Mouse (Mus musculus): ENCODE measurements around the gene Ctnnb1. TPM values are rescaled to one million over a fixed set of nuclear protein-coding genes. Genes with fewer than 3 reads are reported as not detected.

Ctnnb1 gene
- polyA plus RNA-seq (2012; rRNA removed): 115 and 117 TPM in 2 replicates

- no peak for DNase-seq
Observed at GRCm38 (mm10) chr9:120929081-120929480, at the start of gene Ctnnb1. Gene Ctnnb1 (plus strand): TSS chr9:120929216.

GRCm38 (mm10) chr9:120880286-120880685 lies 48.7 kb upstream of the Ctnnb1 start:
- TF ChIP-seq POLR2A (IDR thresholded peaks at IDR 0.05; ENCODE audit: control insufficient read depth, extremely low read depth, insufficient read depth, low read length, poor library complexity): no peak
- no peak for TF ChIP-seq CTCF (IDR thresholded peaks at IDR 0.05; ENCODE audit: borderline replicate concordance, control insufficient read depth, extremely low read depth, insufficient read depth, low read length, poor library complexity)
- Histone ChIP-seq H3K4me3 (ENCODE audit: control insufficient read depth, insufficient read depth, low read length) (no peak overlapping the region), H3K4me1 (replicated peaks; ENCODE audit: control insufficient read depth, insufficient read depth, low read length) (no peaks in the 10 kb centered on the region), H3K36me3 (ENCODE audit: control insufficient read depth, insufficient read depth, low read length) (no peaks in the 10 kb centered on the region), H3K27ac (ENCODE audit: control insufficient read depth, insufficient read depth, low read length) (no peak overlapping the region), H3K27me3 (ENCODE audit: control insufficient read depth, insufficient read depth, low read length) (no peaks in the 10 kb centered on the region)
- WGBS: 94% methylated on average over 9 of the region's 9 CpGs
- DNase-seq: no peak

More at GRCm38 (mm10) chr9:120929081-120929480, at the start of gene Ctnnb1:
- Histone ChIP-seq H3K4me1 (replicated peaks; ENCODE audit: control insufficient read depth, insufficient read depth, low read length) (peaks cover 3% of the 10 kb centered on the region; the same call in 1 of the 2 replicates), H3K27ac (ENCODE audit: control insufficient read depth, insufficient read depth, low read length) (no peak within 1 kb of the TSS), H3K27me3 (ENCODE audit: control insufficient read depth, insufficient read depth, low read length) (no peaks in the 10 kb centered on the region), H3K4me3 (ENCODE audit: control insufficient read depth, insufficient read depth, low read length) (no peak within 1 kb of the TSS), H3K36me3 (ENCODE audit: control insufficient read depth, insufficient read depth, low read length) (no peaks in the 10 kb centered on the region)
- TF ChIP-seq POLR2A (IDR thresholded peaks at IDR 0.05; ENCODE audit: control insufficient read depth, extremely low read depth, insufficient read depth, low read length, poor library complexity): no peak
- no peak for TF ChIP-seq CTCF (IDR thresholded peaks at IDR 0.05; ENCODE audit: borderline replicate concordance, control insufficient read depth, extremely low read depth, insufficient read depth, low read length, poor library complexity)
- 95% methylated on average over 11 of the region's 11 CpGs for WGBS

- no peaks in the 10 kb centered on the region for H3K4me1 ChIP-seq (replicated peaks; ENCODE audit: control insufficient read depth, insufficient read depth, low read length)
- DNase-seq: no peak
- no peak overlapping the region for H3K27ac ChIP-seq (ENCODE audit: control insufficient read depth, insufficient read depth, low read length)
- H3K4me3 ChIP-seq (ENCODE audit: control insufficient read depth, insufficient read depth, low read length): no peak overlapping the region
- H3K36me3 ChIP-seq (ENCODE audit: control insufficient read depth, insufficient read depth, low read length): no peaks in the 10 kb centered on the region
- TF ChIP-seq POLR2A (IDR thresholded peaks at IDR 0.05; ENCODE audit: control insufficient read depth, extremely low read depth, insufficient read depth, low read length, poor library complexity) (no peak), CTCF (IDR thresholded peaks at IDR 0.05; ENCODE audit: borderline replicate concordance, control insufficient read depth, extremely low read depth, insufficient read depth, low read length, poor library complexity) (no peak)
- no peaks in the 10 kb centered on the region for H3K27me3 ChIP-seq (ENCODE audit: control insufficient read depth, insufficient read depth, low read length)
- 95% methylated on average over 15 of the region's 15 CpGs for WGBS
Observed at GRCm38 (mm10) chr9:120881121-120881520, 47.9 kb upstream of the Ctnnb1 start.

GRCm38 (mm10) chr9:120881839-120882238 lies 47.2 kb upstream of the Ctnnb1 start:
- DNase-seq: no peak
- no peak for TF ChIP-seq POLR2A (IDR thresholded peaks at IDR 0.05; ENCODE audit: control insufficient read depth, extremely low read depth, insufficient read depth, low read length, poor library complexity)
- no peak for TF ChIP-seq CTCF (IDR thresholded peaks at IDR 0.05; ENCODE audit: borderline replicate concordance, control insufficient read depth, extremely low read depth, insufficient read depth, low read length, poor library complexity)
- WGBS: 82% methylated on average over 4 of the region's 4 CpGs
- Histone ChIP-seq H3K36me3 (ENCODE audit: control insufficient read depth, insufficient read depth, low read length) (no peaks in the 10 kb centered on the region), H3K27ac (ENCODE audit: control insufficient read depth, insufficient read depth, low read length) (no peak overlapping the region), H3K4me1 (replicated peaks; ENCODE audit: control insufficient read depth, insufficient read depth, low read length) (no peaks in the 10 kb centered on the region), H3K4me3 (ENCODE audit: control insufficient read depth, insufficient read depth, low read length) (no peak overlapping the region), H3K27me3 (ENCODE audit: control insufficient read depth, insufficient read depth, low read length) (no peaks in the 10 kb centered on the region)

- no peak for DNase-seq
- no peaks in the 10 kb centered on the region for H3K36me3 ChIP-seq (ENCODE audit: control insufficient read depth, insufficient read depth, low read length)
- no peaks in the 10 kb centered on the region for H3K4me1 ChIP-seq (replicated peaks; ENCODE audit: control insufficient read depth, insufficient read depth, low read length)
- no peak overlapping the region for H3K4me3 ChIP-seq (ENCODE audit: control insufficient read depth, insufficient read depth, low read length)
- no peak for TF ChIP-seq CTCF (IDR thresholded peaks at IDR 0.05; ENCODE audit: borderline replicate concordance, control insufficient read depth, extremely low read depth, insufficient read depth, low read length, poor library complexity)
- no peak for TF ChIP-seq POLR2A (IDR thresholded peaks at IDR 0.05; ENCODE audit: control insufficient read depth, extremely low read depth, insufficient read depth, low read length, poor library complexity)
- H3K27me3 ChIP-seq (ENCODE audit: control insufficient read depth, insufficient read depth, low read length): no peaks in the 10 kb centered on the region
- WGBS: 89% methylated on average over 10 of the region's 10 CpGs
- no peak overlapping the region for H3K27ac ChIP-seq (ENCODE audit: control insufficient read depth, insufficient read depth, low read length)
Observed at GRCm38 (mm10) chr9:120884726-120885125, 44.3 kb upstream of the Ctnnb1 start.

- H3K4me1 ChIP-seq (replicated peaks; ENCODE audit: control insufficient read depth, insufficient read depth, low read length): no peaks in the 10 kb centered on the region
- H3K27me3 ChIP-seq (ENCODE audit: control insufficient read depth, insufficient read depth, low read length): no peaks in the 10 kb centered on the region
- WGBS: 95% methylated on average over 2 of the region's 2 CpGs
- TF ChIP-seq CTCF (IDR thresholded peaks at IDR 0.05; ENCODE audit: borderline replicate concordance, control insufficient read depth, extremely low read depth, insufficient read depth, low read length, poor library complexity) (no peak), POLR2A (IDR thresholded peaks at IDR 0.05; ENCODE audit: control insufficient read depth, extremely low read depth, insufficient read depth, low read length, poor library complexity) (no peak)
- no peaks in the 10 kb centered on the region for H3K36me3 ChIP-seq (ENCODE audit: control insufficient read depth, insufficient read depth, low read length)
- no peak overlapping the region for H3K27ac ChIP-seq (ENCODE audit: control insufficient read depth, insufficient read depth, low read length)
- no peak overlapping the region for H3K4me3 ChIP-seq (ENCODE audit: control insufficient read depth, insufficient read depth, low read length)
- no peak for DNase-seq
Observed at GRCm38 (mm10) chr9:120887631-120888030, 41.4 kb upstream of the Ctnnb1 start.

- Histone ChIP-seq H3K36me3 (ENCODE audit: control insufficient read depth, insufficient read depth, low read length) (no peaks in the 10 kb centered on the region), H3K4me1 (replicated peaks; ENCODE audit: control insufficient read depth, insufficient read depth, low read length) (no peaks in the 10 kb centered on the region), H3K27me3 (ENCODE audit: control insufficient read depth, insufficient read depth, low read length) (no peaks in the 10 kb centered on the region), H3K27ac (ENCODE audit: control insufficient read depth, insufficient read depth, low read length) (no peak overlapping the region), H3K4me3 (ENCODE audit: control insufficient read depth, insufficient read depth, low read length) (no peak overlapping the region)
- no peak for DNase-seq
- TF ChIP-seq CTCF (IDR thresholded peaks at IDR 0.05; ENCODE audit: borderline replicate concordance, control insufficient read depth, extremely low read depth, insufficient read depth, low read length, poor library complexity): no peak
- no peak for TF ChIP-seq POLR2A (IDR thresholded peaks at IDR 0.05; ENCODE audit: control insufficient read depth, extremely low read depth, insufficient read depth, low read length, poor library complexity)
- 79% methylated on average over 11 of the region's 11 CpGs for WGBS
Observed at GRCm38 (mm10) chr9:120893435-120893834, 35.6 kb upstream of the Ctnnb1 start.

Measured in thymus, adult 2 months (tissue).